Mouse (Mus musculus) ES-E14 (cell line): ENCODE data around the gene Lrfn2. TPM values are rescaled to one million over a fixed set of nuclear protein-coding genes. Genes with fewer than 3 reads are reported as not detected.

Experiments
- DNase-seq: peaks from one replicate; pipeline ENCODE4 v3.0.0-alpha.2; 2013; ENCODE audit warnings: low read depth, low spot score
- H3K27ac ChIP-seq: 2 replicates; pipeline ENCODE4 v1.5.1; 2012; ENCODE audit warnings: low read depth, mild to moderate bottlenecking, low read length, moderate library complexity, mixed read lengths; ENCODE audit not compliant: poor library complexity, insufficient read depth, severe bottlenecking
- H3K36me3 ChIP-seq: 2 replicates; pipeline ENCODE4 v1.6.1; 2012; ENCODE audit warnings: mild to moderate bottlenecking, low read length, moderate library complexity, mixed read lengths; ENCODE audit not compliant: control insufficient read depth, poor library complexity, insufficient read depth, severe bottlenecking
- H3K4me1 ChIP-seq, 2 experiments: fragments of 150-350 bp in 1 of 2; sonication (generic) in 1 of 2; 2 replicates each; pipeline ENCODE4 v1.6.1; 2012; ENCODE audit warnings: low read length in 2 of 2, mild to moderate bottlenecking in 1 of 2, mixed read lengths in 1 of 2; ENCODE audit not compliant: control insufficient read depth in 2 of 2, insufficient read depth in 2 of 2, poor library complexity in 1 of 2
- H3K4me3 ChIP-seq, 2 experiments: fragments of 150-350 bp in 1 of 2; sonication (generic) in 1 of 2; 2 replicates each; pipeline ENCODE4 v1.5.1; 2012; ENCODE audit warnings: low read length in 2 of 2, low read depth in 1 of 2, mild to moderate bottlenecking in 1 of 2, mixed read lengths in 1 of 2; ENCODE audit not compliant: insufficient read depth in 1 of 2, poor library complexity in 1 of 2, severe bottlenecking in 1 of 2
- H3K9ac ChIP-seq: 2 replicates; pipeline ENCODE4 v1.6.1; 2012; ENCODE audit warnings: low read depth, mild to moderate bottlenecking, low read length, mixed read lengths; ENCODE audit not compliant: poor library complexity, insufficient read depth, severe bottlenecking
- H3K9me3 ChIP-seq: fragments of 150-350 bp; sonication (generic); 2 replicates; pipeline ENCODE4 v1.6.1; 2012; ENCODE audit warnings: low read depth, mild to moderate bottlenecking, low read length; ENCODE audit not compliant: control insufficient read depth, insufficient read depth
- CHD2 ChIP-seq: IDR thresholded peaks from 2 replicates; pipeline ENCODE4 v1.6.1; 2014; ENCODE audit warnings: mild to moderate bottlenecking, low read depth, low read length, inconsistent platforms
- HCFC1 ChIP-seq: IDR thresholded peaks from 2 replicates; pipeline ENCODE4 v1.6.1; 2012; ENCODE audit warnings: low read length, inconsistent platforms, borderline replicate concordance; ENCODE audit not compliant: insufficient read depth
- MAFK ChIP-seq: IDR thresholded peaks from 2 replicates; pipeline ENCODE4 v1.6.1; 2014; ENCODE audit warnings: mild to moderate bottlenecking, low read depth, low read length, inconsistent platforms; ENCODE audit not compliant: insufficient read depth
- ZC3H11A ChIP-seq: IDR thresholded peaks from 2 replicates; pipeline ENCODE4 v1.6.1; 2012; ENCODE audit warnings: low read depth, mild to moderate bottlenecking, inconsistent platforms, low read length, borderline replicate concordance
- ZNF384 ChIP-seq: IDR thresholded peaks from 2 replicates; pipeline ENCODE4 v1.6.1; 2012; ENCODE audit warnings: low read depth, low read length, inconsistent platforms
- in situ Hi-C, 2 experiments: fragments of 600-800 bp; cut with MboI; formaldehyde crosslinking; loops; one replicate each; pipeline ENCODE4 v1.15.1; 2025; ENCODE audit warnings: low sequenced_read_pairs in 2 of 2, inconsistent platforms in 1 of 2; ENCODE audit not compliant: unreplicated experiment in 2 of 2
- total RNA-seq: library from RNA; depleted of rRNA; stranded (reverse); fragments of 300-350 nt; gene quantifications from 2 replicates; pipeline ENCODE4 v1.2.3, GENCODE M21; 2012

The Lrfn2 gene
- total RNA-seq, 1 experiment: 0.13 TPM

DNA sequence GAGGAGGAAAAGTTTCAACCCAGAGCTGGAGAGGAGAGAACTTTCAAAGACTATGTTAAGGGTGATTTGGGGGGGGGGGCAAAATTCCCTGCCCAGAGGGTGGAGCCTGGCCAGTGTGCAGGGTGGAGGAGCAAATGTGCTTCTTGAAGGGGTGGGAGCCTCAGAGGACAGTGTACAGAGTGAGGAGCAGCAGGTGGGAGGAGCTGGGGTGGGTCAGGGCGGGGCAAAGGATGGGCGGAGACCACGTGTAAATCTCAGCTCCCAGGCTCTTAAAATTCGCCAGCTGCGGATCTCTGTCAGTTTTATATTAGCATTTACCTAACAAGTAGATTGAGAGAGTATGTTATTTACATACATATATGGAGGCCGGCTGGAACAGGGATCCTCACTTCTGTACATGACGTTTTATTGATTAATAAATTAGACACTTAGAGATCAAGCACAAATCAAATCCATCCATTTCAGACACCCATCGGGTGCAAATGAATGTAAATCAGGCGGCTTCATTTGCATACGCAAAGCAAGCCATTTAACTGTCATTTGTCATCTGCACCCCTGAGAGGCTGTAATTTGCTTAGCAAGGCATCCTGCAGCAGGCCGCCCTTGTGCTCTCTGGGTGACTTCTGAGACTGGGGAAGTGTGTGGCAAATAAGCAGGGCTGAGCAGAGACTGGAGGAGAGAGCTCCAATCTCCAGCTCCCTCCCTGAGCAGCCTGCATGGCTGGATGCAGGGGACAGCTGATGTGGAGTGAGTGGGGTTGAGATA is 67.5 kb downstream of the Lrfn2 start:
- H3K9me3 ChIP-seq: no peaks in the 10 kb centered on the region
- no peak overlapping the region for H3K9ac ChIP-seq
- in situ Hi-C loops: no loop called here
- H3K4me1 ChIP-seq: peaks cover 0 to 4% of the 10 kb centered on the region in 2 experiments; a peak in 1 of 4 replicates
- no peaks in the 10 kb centered on the region for H3K36me3 ChIP-seq
- DNase-seq: no peak
- TF ChIP-seq CHD2 (no peak), MAFK (no peak), HCFC1 (no peak), ZC3H11A (no peak), ZNF384 (no peak)
- H3K27ac ChIP-seq: no peak overlapping the region
- H3K4me3 ChIP-seq: no peak overlapping the region

DNA sequence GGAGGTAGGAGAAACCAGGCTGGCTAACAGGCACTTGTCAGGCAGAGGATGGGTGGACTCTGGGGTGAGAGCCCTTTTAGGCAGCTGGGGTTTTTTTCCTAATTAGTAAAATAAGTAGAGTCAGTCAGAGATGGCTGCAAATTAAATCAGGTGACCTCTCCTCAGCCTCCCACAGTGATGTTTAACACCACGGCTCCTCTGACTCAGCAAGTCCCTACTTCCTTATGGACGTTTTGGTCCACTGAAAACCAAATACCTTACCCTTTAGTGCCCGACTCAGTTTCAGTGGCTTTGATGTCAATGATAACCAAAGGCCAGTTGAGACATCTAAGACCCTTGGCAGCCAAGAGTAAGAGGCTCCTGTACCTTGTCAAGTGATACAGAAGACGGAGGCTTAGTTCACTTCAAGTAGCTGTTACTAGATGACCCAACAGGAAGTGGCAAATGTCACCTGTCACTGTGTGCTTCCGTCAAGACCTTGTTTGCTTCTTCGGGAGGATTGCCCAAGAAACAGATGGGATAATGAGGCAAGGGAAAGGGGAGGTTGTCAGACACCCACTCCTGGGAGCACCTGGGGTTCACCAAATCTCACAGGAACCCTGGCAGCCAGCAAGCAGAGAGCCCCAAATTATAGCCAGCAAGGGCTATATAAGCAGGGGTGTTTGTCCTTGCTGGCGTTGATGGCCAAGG is 77.3 kb downstream of the Lrfn2 start:
- H3K4me3 ChIP-seq: no peak overlapping the region
- no peak for DNase-seq
- no peaks in the 10 kb centered on the region for H3K36me3 ChIP-seq
- no peak overlapping the region for H3K27ac ChIP-seq
- H3K9me3 ChIP-seq: no peaks in the 10 kb centered on the region
- no peak for TF ChIP-seq ZNF384
- no peak for TF ChIP-seq CHD2
- no peak for TF ChIP-seq HCFC1
- no peak for TF ChIP-seq ZC3H11A
- no peak for TF ChIP-seq MAFK
- H3K9ac ChIP-seq: no peak overlapping the region
- H3K4me1 ChIP-seq: peaks cover 0 to 8% of the 10 kb centered on the region in 2 experiments; a peak in 2 of 4 replicates
- in situ Hi-C loops: no loop called here

DNA sequence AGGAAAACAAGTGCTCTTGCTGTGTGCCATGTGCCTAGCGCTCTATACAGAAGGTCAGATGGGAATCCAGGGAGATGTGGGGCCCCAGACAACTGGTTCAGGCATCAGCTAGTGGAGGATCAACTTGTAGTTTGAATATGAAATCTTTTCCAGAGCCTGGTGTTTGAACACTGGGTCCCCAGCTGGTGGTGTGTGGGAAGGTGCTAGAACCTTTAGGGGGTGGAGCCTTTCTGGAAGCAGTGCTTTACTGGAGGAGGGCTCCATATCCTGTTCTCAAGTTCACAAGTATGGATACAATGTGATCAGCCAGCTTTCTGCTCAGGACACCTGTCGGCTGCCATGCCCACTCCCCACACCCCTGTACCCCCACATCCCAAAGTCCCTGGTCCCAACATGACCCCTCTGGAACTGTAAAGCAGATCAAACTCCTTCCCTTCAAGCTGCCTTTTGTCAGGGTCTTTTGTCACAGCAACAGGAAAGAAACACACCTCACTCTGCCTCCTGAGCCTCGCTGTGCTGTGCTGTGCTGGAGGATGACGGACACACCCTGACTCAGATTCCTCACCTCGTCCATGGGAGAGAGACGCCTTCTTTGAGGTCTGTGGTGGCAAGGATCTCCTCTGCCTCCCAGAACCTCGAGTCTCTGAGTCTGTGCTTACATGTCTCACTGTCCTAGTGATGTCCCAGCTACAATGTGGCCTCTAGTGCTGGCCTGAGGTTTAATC is 81.9 kb downstream of the Lrfn2 start:
- DNase-seq: no peak
- Histone ChIP-seq H3K4me3 (no peak overlapping the region), H3K27ac (no peak overlapping the region), H3K4me1 (peaks cover 5 to 21% of the 10 kb centered on the region in 2 experiments; a peak in 3 of 4 replicates), H3K9me3 (no peaks in the 10 kb centered on the region), H3K36me3 (no peaks in the 10 kb centered on the region), H3K9ac (no peak overlapping the region)
- TF ChIP-seq ZNF384 (no peak), HCFC1 (no peak), MAFK (no peak), CHD2 (no peak), ZC3H11A (no peak)
- in situ Hi-C loops: no loop called here

DNA sequence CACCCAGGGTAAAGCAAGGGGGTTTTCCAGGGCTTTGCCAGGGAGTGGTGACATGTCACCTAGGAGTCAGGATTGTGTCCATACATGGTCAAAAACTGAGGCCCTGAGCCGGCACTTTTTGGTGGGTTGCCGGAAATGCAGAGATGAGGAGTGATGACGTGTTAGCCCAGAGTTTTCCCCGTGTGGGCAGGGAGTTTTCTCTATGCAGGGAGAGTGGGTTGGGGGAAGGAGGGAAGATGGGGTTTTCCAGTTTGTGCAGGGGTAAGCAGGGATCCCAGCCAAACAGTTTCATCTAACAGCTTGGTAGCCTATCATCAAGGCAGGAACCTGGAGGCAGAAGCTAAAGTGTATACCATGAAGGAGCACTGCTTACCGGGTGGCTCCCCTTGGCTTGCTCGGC is 83.2 kb downstream of the Lrfn2 start:
- H3K27ac ChIP-seq: no peak overlapping the region
- no peak for TF ChIP-seq ZC3H11A
- TF ChIP-seq MAFK: no peak
- no peak for TF ChIP-seq CHD2
- no peak for TF ChIP-seq HCFC1
- no peak for TF ChIP-seq ZNF384
- no peak overlapping the region for H3K4me3 ChIP-seq
- H3K4me1 ChIP-seq: peaks cover 5 to 21% of the 10 kb centered on the region in 2 experiments; a peak in 3 of 4 replicates
- H3K9me3 ChIP-seq: no peaks in the 10 kb centered on the region
- no peak for DNase-seq
- in situ Hi-C loops: no loop called here
- H3K36me3 ChIP-seq: no peaks in the 10 kb centered on the region
- no peak overlapping the region for H3K9ac ChIP-seq
